Mouse (Mus musculus) monocyte, adult 5-6 weeks (primary cell): ENCODE results near the gene Wdr95. TPM values are rescaled to one million over a fixed set of nuclear protein-coding genes. Genes with fewer than 3 reads are reported as not detected.

Experiments
- ATAC-seq: fragments of 153-309, 156-312 bp; replicated peaks from 2 replicates; pipeline ENCODE4 v1.8.0; 2017; ENCODE audit warnings: mild to moderate bottlenecking; ENCODE audit not compliant: low TSS enrichment, insufficient number of reproducible peaks, severe bottlenecking, poor library complexity, low FRiP score
- total RNA-seq: library from RNA; stranded (forward); fragments of 200-1000, 200-491, 200-594 nt; gene quantifications from 3 replicates; pipeline ENCODE4 v1.2.3, GENCODE M21; 2017

Gene Wdr95
- total RNA-seq, 1 experiment from 2014 or later: 4.7 TPM

DNA sequence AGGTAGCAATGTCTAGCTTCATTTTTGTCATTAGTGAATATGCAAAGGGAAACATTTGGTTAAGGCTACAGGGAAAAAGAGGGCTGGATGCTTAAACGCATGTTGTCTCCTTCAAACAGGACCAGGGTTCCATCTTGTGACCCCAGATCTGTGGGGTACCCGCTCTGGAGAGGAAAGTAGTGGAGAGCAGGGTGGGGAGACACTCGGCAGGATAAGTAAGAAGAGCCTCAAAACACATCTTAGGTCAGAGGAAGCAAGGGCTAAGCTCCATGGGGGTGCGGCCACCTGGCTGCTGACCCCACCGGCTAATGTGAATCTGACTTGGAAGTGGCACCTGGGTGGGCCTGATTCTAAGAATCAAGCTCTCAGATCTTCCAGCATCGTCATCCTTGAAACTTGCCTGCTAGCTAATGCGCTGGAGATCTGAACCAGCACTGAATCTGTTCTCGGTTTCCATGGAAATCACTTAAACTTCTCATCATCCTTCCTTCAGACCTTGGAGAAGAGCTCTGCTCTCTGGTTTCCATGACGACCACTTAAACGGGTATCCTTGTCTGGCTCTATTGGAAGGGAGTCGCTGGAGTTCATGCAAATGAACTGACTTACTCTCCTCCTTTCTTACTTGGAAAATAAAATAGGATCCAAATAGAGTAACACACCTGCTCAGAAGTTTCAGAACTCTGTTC is 32.6 kb downstream of the Wdr95 start:
- ATAC-seq: no peak

GRCm38 (mm10) chr5:149566026-149566425 is 37.5 kb downstream of the Wdr95 start:
- ATAC-seq: no peak

- ATAC-seq: no peak
These were observed 38.5 kb downstream of the Wdr95 start for GRCm38 (mm10) chr5:149566957-149567356.

DNA sequence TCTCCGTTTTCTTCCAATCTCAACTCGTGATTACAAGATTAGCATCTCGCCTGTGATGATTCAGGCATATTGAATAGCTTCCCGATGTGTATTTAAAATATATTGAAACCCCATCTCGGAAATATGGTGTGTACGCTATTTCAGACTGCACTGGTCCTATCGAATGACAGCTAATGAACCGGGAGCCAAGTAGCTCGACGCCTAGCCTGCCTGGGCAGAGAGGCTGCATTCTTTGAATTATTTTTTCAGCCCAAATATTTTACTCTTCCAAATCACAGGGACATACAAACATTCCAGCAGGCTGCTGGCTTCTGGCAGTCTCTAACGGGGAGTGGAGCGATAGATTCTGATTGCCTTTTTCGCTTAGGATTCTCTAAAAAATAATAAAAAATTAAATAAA is 40.5 kb downstream of the Wdr95 start:
- ATAC-seq: no peak

- ATAC-seq: no peak
These were observed 48.5 kb downstream of the Wdr95 start for GRCm38 (mm10) chr5:149576977-149577376.

DNA sequence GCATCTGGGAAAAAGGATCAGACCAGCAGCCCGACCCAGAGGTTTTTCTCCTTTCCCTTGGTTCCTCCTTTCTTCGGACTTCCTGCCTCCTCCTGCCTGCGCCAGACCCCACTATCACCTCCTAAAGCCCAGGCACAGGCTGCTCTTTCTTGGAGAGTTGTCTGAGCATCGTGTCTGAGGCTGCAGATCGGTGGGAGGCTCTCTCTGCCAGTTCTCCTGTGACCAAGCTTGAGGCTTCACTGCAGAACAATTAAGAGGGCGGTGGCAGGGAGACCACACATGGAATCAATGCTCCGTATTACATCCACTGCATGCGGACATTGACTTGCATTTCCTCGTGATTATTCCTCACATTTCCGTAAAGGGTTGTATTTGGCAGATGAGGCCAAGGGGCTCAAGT is 49.0 kb downstream of the Wdr95 start:
- no peak for ATAC-seq

DNA sequence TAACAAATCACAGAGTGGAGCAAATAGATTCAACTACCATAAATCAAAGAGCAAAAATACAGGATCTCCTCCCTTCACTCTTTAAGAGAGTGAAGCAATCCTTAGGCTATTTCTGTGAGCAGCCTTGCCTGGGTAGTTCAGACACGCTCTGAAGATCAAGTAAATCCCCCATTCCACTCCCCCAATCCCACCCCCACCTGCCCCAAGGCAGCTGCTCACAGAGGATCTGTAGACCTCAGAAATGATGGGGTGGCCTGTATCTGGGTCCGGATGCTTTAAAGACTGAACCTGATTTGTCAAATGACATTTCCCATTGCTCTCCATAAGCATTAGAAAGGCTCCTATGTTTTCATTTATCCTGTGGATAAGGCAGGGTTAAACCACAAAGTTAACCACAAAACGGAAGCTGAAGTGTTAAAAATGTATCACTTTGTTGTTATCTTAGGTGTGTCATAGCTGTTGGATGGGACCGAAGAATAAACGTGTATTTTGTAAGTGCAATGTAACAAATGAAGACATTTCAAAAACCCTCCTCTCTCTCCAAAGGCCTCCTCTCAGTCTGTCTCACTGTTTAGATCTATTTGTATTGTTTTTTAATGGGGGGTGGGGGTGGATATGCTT is 54.3 kb downstream of the Wdr95 start:
- no peak for ATAC-seq

- no peak for ATAC-seq
These were observed 55.0 kb downstream of the Wdr95 start for GRCm38 (mm10) chr5:149583507-149583906.

- no peak for ATAC-seq
These were observed 55.7 kb downstream of the Wdr95 start for GRCm38 (mm10) chr5:149584154-149584655.

- no peak for ATAC-seq
These were observed 56.8 kb downstream of the Wdr95 start for GRCm38 (mm10) chr5:149585231-149585630.

GRCm38 (mm10) chr5:149585910-149586309 is 57.4 kb downstream of the Wdr95 start:
- no peak for ATAC-seq

GRCm38 (mm10) chr5:149587327-149587895 is 58.9 kb downstream of the Wdr95 start:
- no peak for ATAC-seq

GRCm38 (mm10) chr5:149588814-149589534 is 60.5 kb downstream of the Wdr95 start:
- no peak for ATAC-seq

- ATAC-seq: no peak
These were observed 61.5 kb downstream of the Wdr95 start for GRCm38 (mm10) chr5:149589932-149590331.

GRCm38 (mm10) chr5:149594215-149594614 is 65.7 kb downstream of the Wdr95 start:
- no peak for ATAC-seq

DNA sequence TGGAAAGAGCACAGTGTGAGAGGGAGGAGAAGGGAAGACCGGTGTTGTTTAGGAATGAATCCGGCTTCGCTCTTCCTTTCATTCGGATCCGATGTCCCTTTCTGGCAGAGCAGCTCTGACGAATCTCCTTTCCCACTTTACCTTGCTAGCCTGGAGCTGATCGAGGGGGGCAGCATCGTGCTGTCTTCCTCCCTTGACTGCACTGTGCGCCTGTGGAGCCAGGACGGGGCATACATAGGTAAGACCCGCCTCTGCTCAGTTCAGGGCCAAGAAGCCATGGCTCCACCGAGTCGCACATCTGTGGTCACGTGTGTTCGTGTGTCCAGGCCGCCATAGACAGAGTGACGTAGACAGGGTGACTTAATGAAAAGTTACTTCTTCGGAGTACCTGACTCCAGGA is 68.9 kb downstream of the Wdr95 start:
- no peak for ATAC-seq

GRCm38 (mm10) chr5:149601996-149602395 is 73.5 kb downstream of the Wdr95 start:
- ATAC-seq: no peak

- no peak for ATAC-seq
These were observed 74.8 kb downstream of the Wdr95 start for GRCm38 (mm10) chr5:149603241-149603640.

- ATAC-seq: no peak
These were observed 78.7 kb downstream of the Wdr95 start for GRCm38 (mm10) chr5:149607083-149607720.
